Mouse (Mus musculus) G1E (cell line): ENCODE measurements at regions not wholly inside any gene's neighbourhood (a gene's known extent, or its start where the extent isn't known, plus 50 kb on each side); places are given as distances from the start of the nearest gene placed in this dataset.

Source experiments
- ATAC-seq: 2 replicates; pipeline ENCODE4 v1.8.0; 2016; ENCODE audit warnings: mild to moderate bottlenecking; ENCODE audit not compliant: insufficient number of reproducible peaks, poor library complexity, low FRiP score, severe bottlenecking; ENCODE audit errors: extremely low read depth
- DNase-seq: peaks from one replicate; pipeline ENCODE4 v3.0.0; 2012; ENCODE audit warnings: low spot score
- H3K27me3 ChIP-seq: 2 replicates; pipeline ENCODE4 v1.6.1; 2012; ENCODE audit warnings: mild to moderate bottlenecking, low read length, inconsistent platforms; ENCODE audit not compliant: insufficient read depth
- H3K36me3 ChIP-seq: replicated peaks from 2 replicates; pipeline ENCODE3; 2012; ENCODE audit warnings: mild to moderate bottlenecking, inconsistent platforms
- H3K4me1 ChIP-seq: 2 replicates; pipeline ENCODE4 v1.6.1; 2012; ENCODE audit warnings: low read depth, low read length, inconsistent platforms, mixed read lengths; ENCODE audit not compliant: insufficient read depth
- H3K4me3 ChIP-seq: 2 replicates; pipeline ENCODE4 v1.5.1; 2012; ENCODE audit warnings: low read depth, mild to moderate bottlenecking, inconsistent platforms, low read length, moderate library complexity, mixed read lengths
- H3K9me3 ChIP-seq: replicated peaks from 2 replicates; pipeline ENCODE4 v1.6.1; 2012; ENCODE audit warnings: inconsistent platforms
- CTCF ChIP-seq: IDR thresholded peaks from 2 replicates; pipeline ENCODE4 v1.5.1; 2012; ENCODE audit warnings: low read depth, low read length, inconsistent platforms, mixed read lengths
- GATA1 ChIP-seq: IDR thresholded peaks from 2 replicates; pipeline ENCODE4 v1.6.1; 2012; ENCODE audit warnings: borderline replicate concordance, low read length, inconsistent platforms, mixed read lengths
- GATA2 ChIP-seq: IDR thresholded peaks from 2 replicates; pipeline ENCODE4 v1.6.1; 2012; ENCODE audit warnings: low read depth, low read length, inconsistent platforms, borderline replicate concordance
- POLR2AphosphoS5 ChIP-seq: IDR thresholded peaks from 2 replicates; pipeline ENCODE4 v1.6.1; 2012; ENCODE audit warnings: low read depth, low read length, inconsistent platforms; ENCODE audit not compliant: insufficient replicate concordance
- TAL1 ChIP-seq: conservative IDR thresholded peaks from 2 replicates; pipeline ENCODE4 v1.6.1; 2012; ENCODE audit warnings: low read depth, low read length, inconsistent platforms, mixed read lengths

DNA sequence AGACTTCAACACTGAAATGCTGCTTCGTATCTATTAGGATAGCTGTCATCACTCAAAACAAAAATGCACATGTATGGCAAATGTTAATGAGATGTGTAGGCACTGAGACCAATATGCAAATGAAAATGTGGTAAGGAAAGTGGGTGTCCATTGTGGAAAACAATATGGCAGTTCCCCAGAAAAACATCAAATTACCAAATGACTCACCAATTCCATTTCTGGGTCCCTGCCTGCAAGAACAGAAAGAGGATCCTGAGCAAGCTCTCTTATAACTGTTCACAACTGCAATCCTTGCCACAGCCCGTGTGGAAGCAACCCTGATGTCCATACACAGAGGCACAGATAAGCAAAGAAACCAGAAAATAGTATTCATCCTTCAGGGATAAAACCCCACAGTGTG lies 442.0 kb downstream of the Defb40 start:
- ATAC-seq, result no peak
- H3K36me3 ChIP-seq, result no peaks in the 10 kb centered on the region

DNA sequence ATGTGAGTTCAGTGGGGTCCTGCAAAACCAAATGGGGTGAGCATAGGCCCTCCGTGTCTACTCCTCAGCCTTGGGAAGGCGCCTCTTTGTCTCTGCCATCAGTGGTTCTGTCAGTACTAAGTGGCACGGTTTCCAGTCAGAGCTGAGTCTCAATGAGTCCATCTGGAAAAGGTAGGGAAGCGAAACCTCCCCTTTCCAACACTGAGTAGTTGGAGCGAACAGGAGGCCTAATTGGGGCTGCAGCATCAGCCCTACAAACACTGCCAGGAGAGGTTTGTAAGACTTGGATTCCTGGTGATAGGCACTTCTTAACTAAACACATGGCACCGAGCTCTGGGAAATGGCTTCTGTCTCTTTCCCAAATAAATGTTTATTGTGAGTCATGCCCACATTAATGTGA lies 449.9 kb downstream of the Defb40 start:
- no peaks in the 10 kb centered on the region for H3K4me1 ChIP-seq
- H3K36me3 ChIP-seq, result no peaks in the 10 kb centered on the region
- TF ChIP-seq GATA1 (no peak), POLR2AphosphoS5 (no peak), CTCF (no peak), GATA2 (no peak), TAL1 (no peak)
- peaks cover 9% of the 10 kb centered on the region; the same call in 1 of the 2 replicates for H3K27me3 ChIP-seq
- DNase-seq (no peak), ATAC-seq (no peak)
- no peak overlapping the region for H3K4me3 ChIP-seq
- H3K9me3 ChIP-seq, result no peaks in the 10 kb centered on the region

More for the DNA sequence above, 442.0 kb downstream of the Defb40 start:
- TF ChIP-seq TAL1, result no peak
- no peak for TF ChIP-seq GATA1
- no peak for TF ChIP-seq CTCF
- no peak for TF ChIP-seq POLR2AphosphoS5
- TF ChIP-seq GATA2, result no peak
- Histone ChIP-seq H3K4me1 (no peaks in the 10 kb centered on the region), H3K9me3 (0 out of 2 replicates have a peak, but pooled peaks cover 3% of the 10 kb centered on the region), H3K27me3 (0 out of 2 replicates have a peak, but pooled peaks cover 2% of the 10 kb centered on the region), H3K4me3 (no peak overlapping the region)
- DNase-seq, result no peak

DNA sequence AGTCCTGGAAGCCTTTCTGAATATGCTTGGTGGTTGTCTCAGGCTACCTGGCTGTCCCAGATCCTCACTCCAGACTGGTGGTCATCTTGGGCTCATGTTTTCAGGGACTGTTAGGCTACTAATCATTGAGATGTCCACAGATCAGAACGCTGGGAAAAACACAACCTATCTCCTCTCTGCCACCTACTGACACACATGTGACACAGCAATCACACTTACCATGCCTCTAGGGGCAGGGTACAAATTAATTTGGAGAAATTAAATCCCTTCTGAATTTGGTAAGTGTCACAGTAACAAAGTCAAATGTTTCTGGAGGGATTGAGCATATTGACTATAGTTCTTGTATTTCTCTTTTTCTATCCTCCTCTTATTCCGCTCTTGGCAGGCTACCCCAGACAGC lies 465.6 kb downstream of the Defb40 start:
- ATAC-seq (no peak), DNase-seq (no peak)
- H3K9me3 ChIP-seq, result no peaks in the 10 kb centered on the region
- no peak overlapping the region for H3K4me3 ChIP-seq
- H3K27me3 ChIP-seq, result peaks cover 22% of the 10 kb centered on the region
- H3K36me3 ChIP-seq, result no peaks in the 10 kb centered on the region
- TF ChIP-seq GATA1 (no peak), POLR2AphosphoS5 (no peak), GATA2 (no peak), CTCF (no peak), TAL1 (no peak)
- H3K4me1 ChIP-seq, result no peaks in the 10 kb centered on the region

DNA sequence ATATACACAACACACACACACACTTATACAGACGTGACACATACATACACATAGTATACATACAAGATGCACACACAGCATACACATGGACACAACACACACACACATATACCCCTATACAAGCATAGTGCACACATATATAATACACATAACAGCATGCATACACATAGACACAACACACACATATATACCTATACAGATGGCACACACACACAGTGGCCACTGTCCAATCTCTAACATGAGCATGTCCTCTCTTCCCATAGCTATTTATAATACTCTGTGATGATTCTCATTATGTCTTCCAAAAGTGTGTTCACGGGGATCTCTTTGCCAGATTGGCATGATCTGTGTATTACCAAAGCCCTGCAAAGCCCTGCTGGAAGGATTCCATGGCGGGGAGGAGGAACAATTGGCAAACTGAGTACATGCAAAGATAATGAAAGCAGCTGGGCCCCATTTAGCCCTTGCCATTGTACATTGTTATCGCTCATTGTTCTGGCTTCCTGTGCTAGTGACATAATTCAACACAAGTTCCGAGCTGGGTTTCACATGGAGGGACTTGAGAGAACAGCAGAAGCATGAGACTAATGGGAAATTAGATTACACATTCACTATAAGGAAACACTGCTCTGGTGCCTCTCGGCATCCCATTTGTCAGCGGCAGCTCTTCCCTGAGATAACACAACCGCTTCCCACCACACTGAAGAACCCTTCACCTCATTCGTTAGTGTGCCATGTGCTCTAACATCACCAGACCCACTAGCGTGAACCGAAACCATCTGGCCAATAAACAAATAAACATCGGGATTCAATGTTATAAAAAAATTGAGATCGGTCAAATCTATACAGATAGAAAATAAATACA lies 471.7 kb downstream of the Defb40 start:
- DNase-seq, result no peak
- no peak for TF ChIP-seq GATA1
- no peak for TF ChIP-seq CTCF
- TF ChIP-seq POLR2AphosphoS5, result no peak
- TF ChIP-seq TAL1, result no peak
- Histone ChIP-seq H3K36me3 (no peaks in the 10 kb centered on the region), H3K27me3 (peaks cover 11% of the 10 kb centered on the region; the same call in 1 of the 2 replicates), H3K9me3 (no peaks in the 10 kb centered on the region), H3K4me1 (no peaks in the 10 kb centered on the region), H3K4me3 (no peak overlapping the region)
- ATAC-seq, result no peak

DNA sequence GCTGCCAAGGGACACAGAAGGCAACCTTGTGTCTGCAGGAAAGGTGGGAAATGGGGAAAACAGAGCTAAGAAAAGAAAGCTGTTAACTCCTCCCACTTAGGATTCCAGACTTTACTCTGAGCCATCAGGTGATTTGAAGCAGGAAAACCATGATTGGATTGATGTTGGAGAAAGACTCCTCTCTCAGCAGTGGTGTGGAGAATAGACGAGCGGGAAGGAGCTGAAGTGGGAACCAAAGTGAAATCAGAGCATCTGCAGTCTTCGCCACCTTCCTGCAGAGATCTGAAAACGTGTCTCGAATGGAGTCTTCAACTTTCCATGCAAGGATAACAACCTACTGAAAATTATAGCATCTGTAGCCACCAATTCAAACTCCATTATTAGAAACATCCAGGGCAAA lies 487.4 kb downstream of the Defb40 start:
- Histone ChIP-seq H3K4me3 (no peak overlapping the region), H3K9me3 (no peaks in the 10 kb centered on the region), H3K4me1 (no peaks in the 10 kb centered on the region), H3K27me3 (no peaks in the 10 kb centered on the region), H3K36me3 (no peaks in the 10 kb centered on the region)
- no peak for ATAC-seq
- no peak for DNase-seq
- TF ChIP-seq GATA2 (no peak), CTCF (no peak), GATA1 (no peak)

DNA sequence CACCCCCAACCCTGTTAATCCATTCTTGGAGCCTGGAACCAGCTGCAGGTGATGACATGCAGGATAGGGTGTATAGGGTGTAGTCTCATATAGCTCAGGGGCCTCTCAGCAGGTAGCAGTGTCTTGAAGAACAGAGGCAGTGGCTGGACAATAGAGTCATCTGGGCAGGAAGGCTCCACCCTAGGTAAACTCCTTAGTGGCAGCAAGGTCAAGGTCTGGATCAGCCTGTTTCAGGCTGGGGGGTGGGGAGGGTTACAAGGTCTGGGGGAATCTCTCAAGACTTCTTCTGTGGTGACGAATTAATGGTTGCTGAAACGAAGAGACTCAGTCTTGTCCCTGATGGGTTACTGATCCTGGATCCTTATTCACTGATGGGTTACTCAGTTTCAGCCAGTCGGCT lies 498.0 kb downstream of the Defb40 start:
- Histone ChIP-seq H3K9me3 (no peaks in the 10 kb centered on the region), H3K36me3 (no peaks in the 10 kb centered on the region), H3K4me3 (no peak overlapping the region), H3K27me3 (no peaks in the 10 kb centered on the region), H3K4me1 (no peaks in the 10 kb centered on the region)
- DNase-seq, result no peak
- no peak for TF ChIP-seq TAL1
- TF ChIP-seq CTCF, result no peak
- no peak for TF ChIP-seq GATA1
- TF ChIP-seq POLR2AphosphoS5, result no peak
- no peak for TF ChIP-seq GATA2
- ATAC-seq, result no peak

DNA sequence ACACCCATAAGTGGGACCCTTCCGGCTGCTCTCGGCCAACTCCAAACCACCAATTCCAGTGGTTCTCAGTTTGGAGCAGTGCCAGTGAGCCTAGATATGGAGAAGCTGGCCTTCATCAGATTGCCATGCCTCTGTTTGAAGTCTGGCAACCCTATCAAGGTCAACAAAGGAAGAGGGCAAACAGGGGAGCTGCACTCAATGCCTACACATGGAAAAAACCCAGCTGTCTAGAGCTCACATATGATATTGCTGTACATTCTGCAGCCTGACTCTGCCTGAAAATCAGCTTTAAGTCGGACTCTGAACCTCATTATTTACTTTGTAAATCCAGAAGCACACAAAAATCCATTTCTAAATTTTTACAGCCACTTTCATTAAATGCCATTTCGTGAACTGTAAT lies 499.9 kb downstream of the Defb40 start:
- H3K4me3 ChIP-seq, result no peak overlapping the region
- TF ChIP-seq GATA2 (no peak), CTCF (no peak), GATA1 (no peak), TAL1 (no peak), POLR2AphosphoS5 (no peak)
- no peaks in the 10 kb centered on the region for H3K9me3 ChIP-seq
- ATAC-seq (no peak), DNase-seq (no peak)
- H3K36me3 ChIP-seq, result no peaks in the 10 kb centered on the region
- H3K4me1 ChIP-seq, result no peaks in the 10 kb centered on the region
- H3K27me3 ChIP-seq, result no peaks in the 10 kb centered on the region
